12 mouse cellular contexts compared by ENCODE assay signal in genomic region chr8:115539600-115539999, GRCm38 (mm10).
DNase-seq lines count a peak whose midpoint lies in the region; ATAC-seq and TF ChIP-seq lines count a peak whose summit lies in the region.
"Had no signal": no experiment of that assay in that cellular context is flagged by ENCODE, and none has a peak within 500 bp of the region (broad histone marks: within the 10 kb centered on the region; RNA-seq: fewer than 3 reads in every experiment).

No protein-coding gene starts in this region.

- H3K27ac ChIP-seq in gastrocnemius, adult 2 months: 0 out of 2 replicates have a peak overlapping the region, but pooled peaks have one; percentile 8
- no peak overlapping the region for H3K27ac ChIP-seq in brown adipose tissue, adult 24 weeks (replicated peaks; ENCODE audit: low read depth, low read length)
- no peak overlapping the region for H3K27ac ChIP-seq in liver, postnatal 0 days (ENCODE audit: low read depth)

- H3K36me3 ChIP-seq in liver, postnatal 0 days (replicated peaks; ENCODE audit: insufficient read depth, low read length): no peaks in the 10 kb centered on the region

- H3K27me3 ChIP-seq in liver, postnatal 0 days (ENCODE audit: insufficient read depth, low read length): no peaks in the 10 kb centered on the region

- intact Hi-C loops in gastrocnemius, adult 2 months (cut with DNase I): no loop called here
- intact Hi-C loops in gastrocnemius, postnatal 14 days (cut with DNase I; ENCODE audit: low total_unique reads): no loop called here
- intact Hi-C loops in heart, postnatal 10 days (cut with DNase I): loop anchor here (10.0 kb wide), 1 partner anchor 165 kb away; the partner anchor contains the start of gene Maf

- no peak overlapping the region for H3K9ac ChIP-seq in liver, postnatal 0 days (replicated peaks)
- H3K9ac ChIP-seq: forebrain, postnatal 0 days had no signal

- H3K4me3 ChIP-seq in gastrocnemius, adult 2 months: peak overlapping the region; percentile 13
- H3K4me3 ChIP-seq in brown adipose tissue, adult 24 weeks (ENCODE audit: insufficient read depth, low read depth, low read length): peak overlapping the region; percentile 22; the same call in 1 of the 2 replicates
- H3K4me3 ChIP-seq in liver, postnatal 0 days (ENCODE audit: low read depth, low read length): no peak overlapping the region
- H3K4me3 ChIP-seq: megakaryocyte, embryonic 14.5 days had no signal

- H3K4me1 ChIP-seq in brown adipose tissue, adult 24 weeks (ENCODE audit: control insufficient read depth, insufficient read depth, insufficient read length, low read length): no peaks in the 10 kb centered on the region
- no peaks in the 10 kb centered on the region for H3K4me1 ChIP-seq in liver, postnatal 0 days (ENCODE audit: insufficient read depth)

- 38% methylated on average over 9 of the region's 9 CpGs for WGBS in liver, postnatal 0 days (ENCODE audit: insufficient replicate concordance)

- peak; percentile 70 for ATAC-seq in liver, postnatal 0 days
- ATAC-seq: forebrain, postnatal 0 days had no signal

- TF ChIP-seq EP300 in liver, postnatal 0 days (IDR thresholded peaks at IDR 0.05; ENCODE audit: low read depth): peak; percentile 69; the same call in 1 of the 2 replicates

- no peaks in the 10 kb centered on the region for H3K9me3 ChIP-seq in liver, postnatal 0 days (ENCODE audit: low read length)

- no peak overlapping the region for H3K4me2 ChIP-seq in liver, postnatal 0 days (ENCODE audit: low read depth, low read length)

- peak; percentile 19 for DNase-seq in gastrocnemius, adult 2 months
- DNase-seq in gastrocnemius, postnatal 14 days: no peak
- peak; percentile 21 to 37 for DNase-seq in heart, postnatal 10 days
- DNase-seq in liver, postnatal 0 days: peak; percentile 26
- DNase-seq in left cerebral cortex, adult 18-20 months (ENCODE audit: low spot score in 2 of 2): no peak
- DNase-seq in right cerebral cortex, adult 2 months (ENCODE audit: low spot score in 2 of 2): no peak
- DNase-seq in embryo, embryonic 10.5 days (ENCODE audit: low spot score): no peak
- DNase-seq: B cell, adult 2 months; cerebellum, postnatal 25 days; forebrain, postnatal 0 days had no signal

- no peak for TF ChIP-seq CTCF in gastrocnemius, adult 2 months (IDR thresholded peaks at IDR 0.05)
- no peak for TF ChIP-seq CTCF in liver, postnatal 0 days (IDR thresholded peaks at IDR 0.05; ENCODE audit: low read depth)

Comparison
In these comparisons a context has a peak if more than half of its experiments do, and no peak if none do; other contexts are left out.
1. DNase-seq: peak in gastrocnemius, adult 2 months (single experiment), heart, postnatal 10 days (2 of 2) and liver, postnatal 0 days (single experiment); none in gastrocnemius, postnatal 14 days (single experiment), left cerebral cortex, adult 18-20 months (0 of 2), right cerebral cortex, adult 2 months (0 of 2) and embryo, embryonic 10.5 days (single experiment).